Mouse (Mus musculus) midbrain, embryonic 16.5 days (tissue): ENCODE measurements around the gene Git2. TPM values are rescaled to one million over a fixed set of nuclear protein-coding genes. Genes with fewer than 3 reads are reported as not detected.

Experiments
- ATAC-seq: fragments of 200-750 bp; cut with Nextera tagmentation; 2 replicates; pipeline ENCODE4 v1.8.0; 2017; ENCODE audit warnings: moderate TSS enrichment
- H3K27ac ChIP-seq: fragments of 300-500 bp; sonication (generic); 2 replicates; pipeline ENCODE4 v1.5.1; 2014; ENCODE audit warnings: mild to moderate bottlenecking, low read length, mixed read lengths
- H3K27me3 ChIP-seq: fragments of 300-500 bp; sonication (generic); 2 replicates; pipeline ENCODE4 v1.6.1; 2014; ENCODE audit warnings: low read depth, low read length, mixed read lengths; ENCODE audit not compliant: control insufficient read depth, insufficient read depth
- H3K36me3 ChIP-seq: fragments of 300-500 bp; sonication (generic); 2 replicates; pipeline ENCODE4 v1.6.1; 2014; ENCODE audit warnings: mild to moderate bottlenecking, low read length, moderate library complexity, mixed read lengths; ENCODE audit not compliant: control insufficient read depth, insufficient read depth
- H3K4me1 ChIP-seq: fragments of 300-500 bp; sonication (generic); 2 replicates; pipeline ENCODE4 v1.6.1; 2014; ENCODE audit warnings: mild to moderate bottlenecking, low read length, mixed read lengths; ENCODE audit not compliant: control insufficient read depth, insufficient read depth
- H3K4me2 ChIP-seq: fragments of 300-500 bp; sonication (generic); 2 replicates; pipeline ENCODE4 v1.6.1; 2014; ENCODE audit warnings: mild to moderate bottlenecking, low read length, mixed read lengths
- H3K4me3 ChIP-seq: fragments of 300-500 bp; sonication (generic); 2 replicates; pipeline ENCODE4 v1.5.1; 2014; ENCODE audit warnings: low read depth, mild to moderate bottlenecking, low read length, moderate library complexity, mixed read lengths
- H3K9ac ChIP-seq: fragments of 300-500 bp; sonication (generic); 2 replicates; pipeline ENCODE4 v1.6.1; 2014; ENCODE audit warnings: low read depth, low read length, mixed read lengths
- H3K9me3 ChIP-seq: fragments of 300-500 bp; sonication (generic); replicated peaks from 2 replicates; pipeline ENCODE4 v1.6.1; 2014; ENCODE audit warnings: mild to moderate bottlenecking, low read length, mixed read lengths; ENCODE audit not compliant: control insufficient read depth, poor library complexity, severe bottlenecking
- WGBS: fragments of 180-500 bp; shearing (Covaris S2); extraction: QIAGEN DNeasy Blood & Tissue Kit; methylation state at CpG from one replicate; pipeline ENCODE4 v1.1.7; 2014; 5-methylcytosine and 5-hydroxymethylcytosine counted together
- polyA plus RNA-seq: library from polyadenylated mRNA; unstranded; fragments of >200 nt; fragmentation: Nextera tagmentation; extraction: Ambion mirVana; gene quantifications from 2 replicates; pipeline ENCODE4 v1.2.1, GENCODE M21; 2015

Gene Git2
- polyA plus RNA-seq, 1 experiment from 2014 or later, result 48.4 TPM

DNA sequence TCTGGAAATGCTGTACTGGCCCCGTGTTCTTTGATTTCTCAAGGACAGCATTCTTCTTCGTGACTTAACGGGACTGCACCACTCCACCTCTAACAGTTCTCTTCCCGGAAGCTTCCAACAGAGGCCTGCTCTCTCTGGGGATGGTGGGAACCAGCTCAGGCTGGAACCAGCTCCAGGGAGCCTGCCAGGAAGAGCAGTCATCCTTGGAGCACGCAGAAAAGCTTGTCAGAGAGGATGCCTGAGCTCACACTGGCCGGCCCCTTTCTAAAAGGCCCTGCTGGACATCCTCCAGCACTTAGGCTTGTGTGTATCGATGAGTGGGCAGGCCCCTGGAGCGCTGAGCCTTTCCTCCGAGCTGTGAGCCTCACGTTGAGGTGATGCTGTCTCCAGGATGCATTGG, 47.2 kb downstream of the Git2 start:
- no peaks in the 10 kb centered on the region for H3K4me1 ChIP-seq

GRCm38 (mm10) chr5:114722846-114723245, 52.5 kb downstream of the Git2 start:
- ATAC-seq, result no peak
- Histone ChIP-seq H3K36me3 (peaks cover 53% of the 10 kb centered on the region), H3K27ac (no peak overlapping the region), H3K4me2 (no peak overlapping the region), H3K9ac (no peak overlapping the region), H3K27me3 (no peaks in the 10 kb centered on the region), H3K4me1 (no peaks in the 10 kb centered on the region), H3K4me3 (no peak overlapping the region), H3K9me3 (no peaks in the 10 kb centered on the region)
- WGBS, result 95% methylated on average over 13 of the region's 13 CpGs

More for the DNA sequence above, 47.2 kb downstream of the Git2 start:
- H3K27ac ChIP-seq, result no peak overlapping the region
- H3K36me3 ChIP-seq, result peaks cover 41% of the 10 kb centered on the region
- no peak overlapping the region for H3K4me3 ChIP-seq
- H3K9me3 ChIP-seq, result no peaks in the 10 kb centered on the region
- no peaks in the 10 kb centered on the region for H3K27me3 ChIP-seq
- H3K9ac ChIP-seq, result no peak overlapping the region
- H3K4me2 ChIP-seq, result no peak overlapping the region
- WGBS, result 89% methylated on average over 10 of the region's 10 CpGs
- ATAC-seq, result no peak

GRCm38 (mm10) chr5:114721969-114722368, 53.3 kb downstream of the Git2 start:
- Histone ChIP-seq H3K27ac (no peak overlapping the region), H3K9ac (no peak overlapping the region), H3K4me3 (no peak overlapping the region), H3K9me3 (no peaks in the 10 kb centered on the region), H3K36me3 (peaks cover 59% of the 10 kb centered on the region), H3K27me3 (no peaks in the 10 kb centered on the region), H3K4me2 (no peak overlapping the region), H3K4me1 (no peaks in the 10 kb centered on the region)
- WGBS, result 94% methylated on average over 10 of the region's 10 CpGs
- ATAC-seq, result no peak

DNA sequence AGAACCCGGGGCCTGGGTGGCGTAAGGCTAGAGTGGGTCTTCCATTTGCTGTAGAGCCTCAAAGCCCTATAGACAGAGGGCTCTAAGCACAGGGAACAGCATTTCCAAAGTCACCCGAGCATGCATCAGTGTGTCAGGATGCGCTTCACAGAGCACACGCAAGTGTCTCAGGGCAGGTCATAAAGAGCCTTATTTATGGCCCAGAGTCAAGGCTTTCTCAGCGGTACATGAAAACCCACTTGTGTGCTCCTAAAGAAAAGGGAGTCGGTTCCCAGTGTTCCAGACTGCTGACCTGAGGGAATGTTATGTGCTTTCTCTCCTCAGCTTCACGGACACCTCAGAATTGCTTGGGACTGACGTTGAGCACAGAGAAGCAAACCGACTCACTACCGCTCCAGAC, 54.5 kb downstream of the Git2 start:
- H3K4me2 ChIP-seq, result no peak overlapping the region
- no peak overlapping the region for H3K4me3 ChIP-seq
- H3K9me3 ChIP-seq, result no peaks in the 10 kb centered on the region
- H3K4me1 ChIP-seq, result no peaks in the 10 kb centered on the region
- H3K9ac ChIP-seq, result no peak overlapping the region
- H3K36me3 ChIP-seq, result peaks cover 66% of the 10 kb centered on the region
- no peak for ATAC-seq
- no peak overlapping the region for H3K27ac ChIP-seq
- 94% methylated on average over 11 of the region's 11 CpGs for WGBS
- no peaks in the 10 kb centered on the region for H3K27me3 ChIP-seq

GRCm38 (mm10) chr5:114719928-114720270, 55.4 kb downstream of the Git2 start:
- H3K4me2 ChIP-seq, result no peak overlapping the region
- no peaks in the 10 kb centered on the region for H3K27me3 ChIP-seq
- H3K4me3 ChIP-seq, result no peak overlapping the region
- H3K4me1 ChIP-seq, result no peaks in the 10 kb centered on the region
- H3K27ac ChIP-seq, result no peak overlapping the region
- 97% methylated on average over 6 of the region's 6 CpGs for WGBS
- H3K9me3 ChIP-seq, result no peaks in the 10 kb centered on the region
- H3K36me3 ChIP-seq, result peaks cover 71% of the 10 kb centered on the region
- no peak overlapping the region for H3K9ac ChIP-seq
- ATAC-seq, result no peak

DNA sequence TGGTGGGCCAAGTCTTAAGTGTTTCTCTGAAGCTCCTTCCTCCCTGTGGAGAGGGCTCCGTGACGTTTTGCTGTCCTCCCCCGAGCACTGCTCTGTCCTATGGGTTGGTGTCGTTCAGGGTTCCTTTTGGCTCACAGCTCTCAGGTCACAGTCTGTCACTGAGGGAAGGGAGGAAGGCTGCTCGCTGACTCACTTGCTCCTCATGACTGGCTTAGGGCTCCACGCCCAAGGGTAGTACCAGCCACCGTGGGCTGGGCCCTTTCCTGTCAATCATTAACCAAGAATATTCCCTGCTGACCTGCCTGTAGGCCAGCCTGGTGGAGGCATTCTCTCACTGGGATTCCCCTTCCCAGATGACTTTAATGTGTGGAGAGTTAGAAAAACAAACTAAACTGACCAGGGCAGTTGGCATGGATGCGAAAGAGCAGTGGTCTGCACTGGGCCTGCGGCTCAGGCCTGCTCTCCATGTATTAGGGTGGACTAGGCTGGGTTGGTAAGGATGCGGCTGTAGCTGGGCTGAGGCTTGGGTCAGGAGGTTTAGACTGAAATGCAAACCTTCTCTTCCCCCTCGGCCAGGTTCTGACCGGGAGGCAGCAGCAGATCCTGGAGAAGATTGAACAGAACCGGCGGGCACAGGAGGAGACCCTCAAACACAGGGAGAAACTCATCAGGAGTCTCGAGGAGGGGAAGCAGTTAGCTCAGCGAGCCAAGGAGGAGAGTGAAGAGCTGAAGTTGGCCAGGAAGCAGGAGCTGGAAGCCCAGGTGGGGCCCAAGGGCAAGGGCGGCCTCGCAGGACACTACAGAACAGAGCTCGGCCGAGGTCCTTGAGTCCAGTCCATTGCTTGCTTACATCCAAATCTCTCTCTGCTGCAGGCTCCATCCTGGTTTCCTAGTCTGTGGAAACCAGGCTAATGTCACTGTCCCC, 56.1 kb downstream of the Git2 start:
- Histone ChIP-seq H3K27me3 (no peaks in the 10 kb centered on the region), H3K27ac (no peak overlapping the region), H3K9me3 (no peaks in the 10 kb centered on the region), H3K9ac (no peak overlapping the region), H3K4me1 (no peaks in the 10 kb centered on the region), H3K4me2 (no peak overlapping the region), H3K4me3 (no peak overlapping the region), H3K36me3 (peaks cover 76% of the 10 kb centered on the region)
- WGBS, result 89% methylated on average over 20 of the region's 20 CpGs
- no peak for ATAC-seq

- Histone ChIP-seq H3K4me2 (no peak overlapping the region), H3K36me3 (peaks cover 73% of the 10 kb centered on the region), H3K27me3 (no peaks in the 10 kb centered on the region), H3K9ac (no peak overlapping the region), H3K9me3 (no peaks in the 10 kb centered on the region), H3K4me1 (no peaks in the 10 kb centered on the region), H3K4me3 (no peak overlapping the region), H3K27ac (no peak overlapping the region)
- ATAC-seq, result no peak
- WGBS, result 85% methylated on average over 13 of the region's 13 CpGs
These were observed 56.8 kb downstream of the Git2 start for GRCm38 (mm10) chr5:114718483-114718882.

GRCm38 (mm10) chr5:114717937-114718336, 57.4 kb downstream of the Git2 start:
- no peak for ATAC-seq
- 96% methylated on average over 8 of the region's 8 CpGs for WGBS
- Histone ChIP-seq H3K9me3 (no peaks in the 10 kb centered on the region), H3K4me3 (no peak overlapping the region), H3K9ac (no peak overlapping the region), H3K4me2 (no peak overlapping the region), H3K4me1 (no peaks in the 10 kb centered on the region), H3K36me3 (peaks cover 73% of the 10 kb centered on the region), H3K27ac (no peak overlapping the region), H3K27me3 (no peaks in the 10 kb centered on the region)

DNA sequence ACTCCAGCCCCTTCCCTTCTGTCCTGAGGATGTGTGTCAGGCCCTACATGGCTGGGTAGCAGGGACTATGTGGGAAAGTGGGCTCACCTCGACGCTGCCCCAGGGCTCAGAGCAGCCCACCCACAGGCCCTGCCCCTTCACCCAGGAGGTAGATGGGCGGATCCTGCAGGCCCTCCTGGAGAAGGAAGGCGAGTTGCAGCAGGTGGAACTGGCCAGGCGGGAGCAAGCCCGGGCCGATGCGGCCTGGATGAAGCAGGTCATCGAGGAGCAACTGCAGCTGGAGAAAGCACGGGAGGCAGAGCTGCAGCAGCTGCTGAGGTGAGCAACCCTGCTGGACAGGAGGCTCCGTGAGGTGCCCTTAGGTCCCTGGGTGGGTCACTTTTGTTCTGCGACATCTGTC, 58.0 kb downstream of the Git2 start:
- Histone ChIP-seq H3K4me2 (no peak overlapping the region), H3K36me3 (peaks cover 71% of the 10 kb centered on the region), H3K9me3 (no peaks in the 10 kb centered on the region), H3K9ac (no peak overlapping the region), H3K27ac (no peak overlapping the region), H3K27me3 (no peaks in the 10 kb centered on the region), H3K4me3 (no peak overlapping the region), H3K4me1 (no peaks in the 10 kb centered on the region)
- 96% methylated on average over 12 of the region's 12 CpGs for WGBS
- no peak for ATAC-seq
